Mouse (Mus musculus) ovary, postnatal 10 days (tissue): ENCODE results near the gene Dsn1.

Experiments
- DNase-seq: peaks from one replicate; pipeline ENCODE4 v3.0.0; 2022; ENCODE audit warnings: low spot score

The Dsn1 gene

GRCm38 (mm10) chr2:157021156-157021555, 14.2 kb upstream of the Dsn1 start:
- no peak for DNase-seq

GRCm38 (mm10) chr2:157019228-157019627, 12.3 kb upstream of the Dsn1 start:
- no peak for DNase-seq

- no peak for DNase-seq
These were observed 9.7 kb upstream of the Dsn1 start for GRCm38 (mm10) chr2:157016529-157017270.

GRCm38 (mm10) chr2:157012341-157012740, 5.4 kb upstream of the Dsn1 start:
- DNase-seq: no peak

- DNase-seq: no peak
These were observed 3.8 kb upstream of the Dsn1 start for GRCm38 (mm10) chr2:157010634-157011310.

GRCm38 (mm10) chr2:157010121-157010520, 3.2 kb upstream of the Dsn1 start:
- DNase-seq: no peak

- no peak for DNase-seq
These were observed 1.6 kb upstream of the Dsn1 start for GRCm38 (mm10) chr2:157008509-157008908.

GRCm38 (mm10) chr2:157007234-157007596, 261 bp upstream of the Dsn1 start:
- DNase-seq: no peak

GRCm38 (mm10) chr2:157002321-157002720, 4.6 kb downstream of the Dsn1 start:
- DNase-seq: no peak

- no peak for DNase-seq
These were observed 8.7 kb downstream of the Dsn1 start for GRCm38 (mm10) chr2:156998263-156998662.

- DNase-seq: no peak
These were observed 10.4 kb downstream of the Dsn1 start for GRCm38 (mm10) chr2:156996576-156996975.

- DNase-seq: peak; percentile 80
These were observed 15.3 kb downstream of the Dsn1 start, which contains the start of gene Ndrg3 for GRCm38 (mm10) chr2:156991470-156992319. Ndrg3 (minus strand) TSS chr2:156992056.

GRCm38 (mm10) chr2:156990727-156991431, 16.1 kb downstream of the Dsn1 start:
- no peak for DNase-seq

GRCm38 (mm10) chr2:156987316-156987715, 19.6 kb downstream of the Dsn1 start:
- DNase-seq: no peak

- no peak for DNase-seq
These were observed 24.1 kb downstream of the Dsn1 start for GRCm38 (mm10) chr2:156982864-156983263.

- DNase-seq: no peak
These were observed 25.7 kb downstream of the Dsn1 start for GRCm38 (mm10) chr2:156981291-156981690.

- DNase-seq: no peak
These were observed 26.9 kb downstream of the Dsn1 start for GRCm38 (mm10) chr2:156980059-156980458.

GRCm38 (mm10) chr2:156976711-156977110, 30.2 kb downstream of the Dsn1 start:
- DNase-seq: no peak

- DNase-seq: no peak
These were observed 32.0 kb downstream of the Dsn1 start for GRCm38 (mm10) chr2:156974967-156975366.

GRCm38 (mm10) chr2:156973316-156974100, 33.4 kb downstream of the Dsn1 start:
- no peak for DNase-seq

- DNase-seq: no peak
These were observed 36.7 kb downstream of the Dsn1 start for GRCm38 (mm10) chr2:156970253-156970652.
